Mouse (Mus musculus): ENCODE results near the gene Hyal2. TPM values are rescaled to one million over a fixed set of nuclear protein-coding genes. Genes with fewer than 3 reads are reported as not detected.
A peak's percentile ranks its signal among the peaks of the same experiment; 100 is the strongest.

Gene Hyal2
- total and polyA plus RNA-seq, 3 experiments, result 40.2 to 43.6 (median 40.8) TPM

DNA sequence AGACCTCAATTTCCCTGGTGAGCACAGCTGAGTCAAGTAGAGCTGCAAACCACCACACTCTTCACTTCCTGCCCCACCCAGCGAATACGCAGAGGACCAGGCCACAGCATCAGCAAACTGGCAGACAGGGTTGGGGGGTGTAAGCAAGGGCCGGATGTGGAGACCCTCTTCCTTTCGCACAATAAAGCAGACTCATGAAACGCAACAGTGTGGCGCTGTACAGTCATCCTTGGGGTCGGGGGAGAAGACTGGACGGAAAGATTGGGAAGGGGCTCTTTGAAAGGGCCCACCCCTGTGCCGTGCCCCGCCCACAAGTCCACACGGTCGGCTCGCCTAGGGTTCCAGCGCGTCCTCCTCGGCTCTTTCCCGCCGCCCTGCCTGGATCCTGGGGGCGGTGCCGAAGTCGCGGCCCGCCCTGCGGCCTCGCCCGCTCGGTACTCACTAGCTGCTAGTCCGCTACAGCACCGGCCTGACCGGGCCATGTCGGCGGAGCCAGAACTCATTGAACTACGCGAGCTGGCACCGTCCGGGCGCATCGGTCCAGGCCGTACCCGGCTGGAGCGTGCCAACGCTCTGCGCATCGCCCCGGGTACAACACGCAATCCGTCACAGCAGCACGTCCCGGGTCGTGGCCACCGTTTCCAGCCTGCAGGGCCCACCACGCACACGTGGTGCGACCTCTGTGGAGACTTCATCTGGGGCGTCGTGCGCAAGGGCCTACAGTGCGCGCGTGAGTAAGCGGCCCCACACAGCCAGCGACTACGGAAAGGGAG is 16.4 kb upstream of the Hyal2 start, which contains the start of gene Rassf1:
Rassf1 (plus strand) TSS at position 439 of the 773 bp plus-strand sequence.
- peak; percentile 83 to 86 for DNase-seq
- H3K9ac ChIP-seq (ENCODE audit: low read depth, low read length), result peak within 1 kb of the TSS; percentile 86
- TF ChIP-seq CTCF (IDR thresholded peaks at IDR 0.05) (no peak), POLR2A (IDR thresholded peaks at IDR 0.05; ENCODE audit: insufficient read depth, low read depth, low read length) (peak; percentile 44; the same call in 1 of the 2 replicates), EP300 (IDR thresholded peaks at IDR 0.05; ENCODE audit: insufficient read depth, low read depth, low read length) (0 out of 2 replicates have a peak, but pooled peaks have one; percentile 27)
- no peaks in the 10 kb centered on the region for H3K27me3 ChIP-seq (ENCODE audit: control insufficient read depth, insufficient read depth, low read length)
- H3K36me3 ChIP-seq (ENCODE audit: control insufficient read depth, insufficient read depth, low read length), result no peaks in the 10 kb centered on the region
- peaks cover 14% of the 10 kb centered on the region for H3K4me1 ChIP-seq (ENCODE audit: control insufficient read depth, insufficient read depth, low read length)
- WGBS, result 5% methylated on average over 63 of the region's 63 CpGs
- no peaks in the 10 kb centered on the region for H3K79me2 ChIP-seq (replicated peaks; ENCODE audit: control insufficient read depth, insufficient read depth, low read length)
- peak within 1 kb of the TSS; percentile 51 for H3K4me3 ChIP-seq
- intact Hi-C loops (cut with DNase I), result no loop called here
- peak within 1 kb of the TSS; percentile 59 for H3K27ac ChIP-seq

DNA sequence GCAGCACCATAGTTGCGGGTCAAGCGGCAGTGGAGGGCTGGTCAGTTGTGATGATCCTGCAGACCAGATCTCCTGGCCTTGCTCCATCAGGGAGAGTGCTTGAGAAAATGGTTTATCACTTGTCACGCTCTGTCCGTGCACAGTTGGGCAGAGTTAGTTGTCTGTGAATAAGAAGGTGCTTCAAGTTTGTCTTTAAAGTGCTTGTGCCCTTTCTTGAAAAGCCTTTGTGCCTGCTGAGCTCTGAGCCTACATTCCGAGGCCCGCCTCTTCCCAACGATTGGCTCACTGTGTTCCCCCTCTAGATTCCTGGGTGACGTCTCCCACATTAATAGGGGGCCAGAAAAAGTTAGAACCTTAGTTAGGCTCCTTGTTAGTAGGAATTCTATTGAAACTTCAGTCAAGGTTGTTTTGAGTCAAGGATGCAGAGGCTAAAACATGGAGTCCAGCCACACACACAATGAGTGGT is 15.8 kb upstream of the Hyal2 start:
- H3K9ac ChIP-seq (ENCODE audit: low read depth, low read length), result peak overlapping the region; percentile 86
- intact Hi-C loops (cut with DNase I), result no loop called here
- no peak for DNase-seq
- H3K27me3 ChIP-seq (ENCODE audit: control insufficient read depth, insufficient read depth, low read length), result no peaks in the 10 kb centered on the region
- H3K4me1 ChIP-seq (ENCODE audit: control insufficient read depth, insufficient read depth, low read length), result peaks cover 17% of the 10 kb centered on the region
- H3K79me2 ChIP-seq (replicated peaks; ENCODE audit: control insufficient read depth, insufficient read depth, low read length), result peaks cover 3% of the 10 kb centered on the region
- peak overlapping the region; percentile 51 for H3K4me3 ChIP-seq
- H3K27ac ChIP-seq, result peak overlapping the region; percentile 59
- TF ChIP-seq CTCF (IDR thresholded peaks at IDR 0.05) (no peak), POLR2A (IDR thresholded peaks at IDR 0.05; ENCODE audit: insufficient read depth, low read depth, low read length) (no peak), EP300 (IDR thresholded peaks at IDR 0.05; ENCODE audit: insufficient read depth, low read depth, low read length) (no peak)
- peaks cover 4% of the 10 kb centered on the region; the same call in 1 of the 2 replicates for H3K36me3 ChIP-seq (ENCODE audit: control insufficient read depth, insufficient read depth, low read length)
- WGBS, result 36% methylated on average over 8 of the region's 8 CpGs

DNA sequence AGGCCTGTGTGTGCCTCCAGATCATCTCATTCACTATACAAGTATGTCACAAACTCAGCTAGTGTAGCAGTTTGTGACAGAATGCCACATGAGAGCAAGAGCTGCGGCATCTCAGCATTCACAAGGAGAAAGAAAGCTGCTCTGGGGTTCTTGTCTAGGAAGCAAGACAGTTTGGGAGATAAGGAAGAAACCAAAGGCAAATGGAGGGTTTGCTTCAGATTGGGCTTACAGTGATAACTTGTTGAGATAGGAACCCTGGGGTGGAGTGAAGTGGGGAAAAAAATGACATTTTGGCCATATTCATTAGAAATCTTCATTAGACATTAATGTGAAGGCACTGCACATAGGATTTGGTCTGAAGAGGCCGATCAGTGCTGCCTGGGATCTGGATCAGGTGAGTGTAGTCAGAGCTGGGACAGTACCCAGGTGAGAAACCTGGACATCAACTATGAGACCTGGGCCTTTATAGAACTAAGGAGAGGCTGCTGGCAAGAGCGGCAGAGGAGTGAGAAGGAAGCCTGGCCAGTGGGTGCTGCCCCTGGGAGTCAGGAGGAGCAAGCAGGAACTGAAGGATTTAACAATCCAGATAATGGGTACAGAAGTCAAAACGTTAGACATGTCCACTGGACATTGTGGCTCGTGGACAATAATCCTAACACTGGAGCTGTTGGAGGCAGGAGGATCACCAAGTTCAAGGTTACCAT is 14.9 kb upstream of the Hyal2 start:
- no peak overlapping the region for H3K27ac ChIP-seq
- DNase-seq, result no peak
- H3K36me3 ChIP-seq (ENCODE audit: control insufficient read depth, insufficient read depth, low read length), result peaks cover 10% of the 10 kb centered on the region
- no peak for TF ChIP-seq EP300 (IDR thresholded peaks at IDR 0.05; ENCODE audit: insufficient read depth, low read depth, low read length)
- TF ChIP-seq CTCF (IDR thresholded peaks at IDR 0.05), result no peak
- no peak for TF ChIP-seq POLR2A (IDR thresholded peaks at IDR 0.05; ENCODE audit: insufficient read depth, low read depth, low read length)
- no peaks in the 10 kb centered on the region for H3K27me3 ChIP-seq (ENCODE audit: control insufficient read depth, insufficient read depth, low read length)
- H3K79me2 ChIP-seq (replicated peaks; ENCODE audit: control insufficient read depth, insufficient read depth, low read length), result peaks cover 3% of the 10 kb centered on the region
- H3K9ac ChIP-seq (ENCODE audit: low read depth, low read length), result no peak overlapping the region
- H3K4me3 ChIP-seq, result no peak overlapping the region
- H3K4me1 ChIP-seq (ENCODE audit: control insufficient read depth, insufficient read depth, low read length), result peaks cover 16% of the 10 kb centered on the region
- intact Hi-C loops (cut with DNase I), result no loop called here
- WGBS, result 84% methylated on average over 5 of the region's 5 CpGs

DNA sequence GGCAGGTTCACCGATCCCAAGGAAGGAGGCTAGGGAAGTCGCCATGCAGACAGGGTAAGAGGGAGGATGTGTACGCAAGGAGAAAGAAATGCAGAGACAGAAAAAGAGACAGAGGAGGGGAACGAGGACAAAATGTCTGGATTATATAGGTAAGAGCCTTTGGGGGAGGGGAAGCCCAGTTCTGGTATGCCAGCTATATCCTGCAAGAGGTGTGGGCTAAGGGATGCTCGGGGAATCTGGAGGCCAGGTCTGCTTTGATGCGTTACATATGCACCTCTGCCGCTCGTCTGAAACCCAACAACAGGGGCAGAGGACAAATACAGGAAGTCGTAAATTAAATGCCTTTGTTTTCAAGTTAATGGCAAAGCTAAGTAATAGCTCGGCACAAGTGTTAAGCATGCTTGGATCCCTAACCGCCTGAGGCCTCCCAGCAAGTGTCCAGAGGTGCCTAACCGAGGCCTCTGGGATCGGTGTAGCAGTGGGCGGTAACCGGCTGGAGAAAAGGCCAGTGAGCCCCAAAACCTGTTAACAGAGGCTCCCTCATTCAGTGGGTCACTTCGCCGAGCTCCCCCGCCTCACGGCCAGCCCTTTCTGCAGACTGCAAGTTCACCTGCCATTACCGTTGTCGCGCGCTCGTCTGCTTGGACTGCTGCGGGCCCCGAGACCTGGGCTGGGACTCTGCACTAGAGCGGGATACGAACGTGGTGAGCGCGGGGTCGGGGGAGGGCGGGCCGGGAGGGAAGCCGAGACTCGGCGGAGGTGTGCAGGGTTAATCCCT is 14.0 kb upstream of the Hyal2 start:
- H3K9ac ChIP-seq (ENCODE audit: low read depth, low read length), result peak overlapping the region; percentile 74
- no peaks in the 10 kb centered on the region for H3K27me3 ChIP-seq (ENCODE audit: control insufficient read depth, insufficient read depth, low read length)
- H3K4me1 ChIP-seq (ENCODE audit: control insufficient read depth, insufficient read depth, low read length), result peaks cover 16% of the 10 kb centered on the region
- H3K27ac ChIP-seq, result peak overlapping the region; percentile 85
- H3K36me3 ChIP-seq (ENCODE audit: control insufficient read depth, insufficient read depth, low read length), result peaks cover 14% of the 10 kb centered on the region
- WGBS, result 10% methylated on average over 37 of the region's 37 CpGs
- intact Hi-C loops (cut with DNase I), result loop anchor here (2.0 kb wide), 1 partner anchor 15 kb away; no protein-coding TSS in a partner anchor
- peak overlapping the region; percentile 60 for H3K4me3 ChIP-seq
- TF ChIP-seq EP300 (IDR thresholded peaks at IDR 0.05; ENCODE audit: insufficient read depth, low read depth, low read length), result no peak
- TF ChIP-seq POLR2A (IDR thresholded peaks at IDR 0.05; ENCODE audit: insufficient read depth, low read depth, low read length), result no peak
- TF ChIP-seq CTCF (IDR thresholded peaks at IDR 0.05), result no peak
- peaks cover 5% of the 10 kb centered on the region for H3K79me2 ChIP-seq (replicated peaks; ENCODE audit: control insufficient read depth, insufficient read depth, low read length)
- DNase-seq, result peak in 1 of 2 experiments; percentile 64

DNA sequence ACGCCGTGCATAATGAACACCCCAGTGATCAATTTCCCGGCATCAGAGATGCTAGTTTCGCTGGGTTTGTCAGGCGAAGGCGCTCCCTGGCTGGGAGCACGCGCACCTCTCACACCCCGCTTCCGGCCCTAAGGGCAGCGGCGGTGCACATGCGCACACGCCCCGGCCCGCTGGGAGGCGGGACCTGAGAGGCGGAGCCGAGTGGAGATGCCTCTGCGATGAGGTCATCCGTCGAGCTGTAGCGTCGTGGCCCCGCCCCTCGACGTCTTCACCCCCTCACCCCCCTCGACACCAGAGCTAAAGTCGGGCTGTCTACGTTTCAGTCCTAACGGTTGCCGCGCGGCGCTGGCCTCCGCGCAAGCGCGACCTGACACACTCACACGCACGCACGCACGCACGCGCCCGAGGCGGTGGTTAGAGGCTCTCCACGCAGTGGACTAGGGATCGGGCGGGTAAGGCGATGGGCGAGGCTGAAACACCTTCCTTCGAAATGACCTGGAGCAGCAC is 13.4 kb upstream of the Hyal2 start:
- intact Hi-C loops (cut with DNase I), result loop anchor here (2.0 kb wide), 1 partner anchor 14 kb away; no protein-coding TSS in a partner anchor
- under 1% methylated on average over 53 of the region's 53 CpGs for WGBS
- Histone ChIP-seq H3K27me3 (ENCODE audit: control insufficient read depth, insufficient read depth, low read length) (no peaks in the 10 kb centered on the region), H3K4me3 (peak overlapping the region; percentile 97), H3K9ac (ENCODE audit: low read depth, low read length) (peak overlapping the region; percentile 91), H3K4me1 (ENCODE audit: control insufficient read depth, insufficient read depth, low read length) (peaks cover 16% of the 10 kb centered on the region), H3K36me3 (ENCODE audit: control insufficient read depth, insufficient read depth, low read length) (peaks cover 16% of the 10 kb centered on the region), H3K27ac (peak overlapping the region; percentile 99), H3K79me2 (replicated peaks; ENCODE audit: control insufficient read depth, insufficient read depth, low read length) (peaks cover 5% of the 10 kb centered on the region)
- TF ChIP-seq CTCF (IDR thresholded peaks at IDR 0.05), result peak; percentile 36
- peak; percentile 96 for TF ChIP-seq POLR2A (IDR thresholded peaks at IDR 0.05; ENCODE audit: insufficient read depth, low read depth, low read length)
- peak; percentile 49 for TF ChIP-seq EP300 (IDR thresholded peaks at IDR 0.05; ENCODE audit: insufficient read depth, low read depth, low read length)
- peak; percentile 96 for DNase-seq
